Mouse (Mus musculus) megakaryocyte, embryonic 14.5 days (primary cell): Measurements from ENCODE around the gene Stx8.

ENCODE experiments used
- FLI1 ChIP-seq: IDR thresholded peaks from 2 replicates; pipeline ENCODE4 v1.6.1; 2012; ENCODE audit warnings: low read length, inconsistent platforms, mixed read lengths
- GATA1 ChIP-seq: IDR thresholded peaks from 3 replicates; pipeline ENCODE4 v1.6.1; 2012; ENCODE audit warnings: mixed read lengths, low read length, inconsistent platforms, borderline replicate concordance

GRCm38 (mm10) chr11:68196566-68196965 lies 230.6 kb downstream of the Stx8 start:
- TF ChIP-seq FLI1 (no peak), GATA1 (no peak)
